Mouse (Mus musculus): ENCODE measurements around the gene Igflr1.

Gene Igflr1

GRCm38 (mm10) chr7:30564970-30565571 is at the start of gene Igflr1:
Igflr1 (plus strand) TSS chr7:30565427.
- DNase-seq (ENCODE audit: low read depth, low spot score) = no peak

GRCm38 (mm10) chr7:30518325-30518724 is 46.9 kb upstream of the Igflr1 start:
- peak; percentile 17 for DNase-seq (ENCODE audit: low read depth, low spot score)

DNA sequence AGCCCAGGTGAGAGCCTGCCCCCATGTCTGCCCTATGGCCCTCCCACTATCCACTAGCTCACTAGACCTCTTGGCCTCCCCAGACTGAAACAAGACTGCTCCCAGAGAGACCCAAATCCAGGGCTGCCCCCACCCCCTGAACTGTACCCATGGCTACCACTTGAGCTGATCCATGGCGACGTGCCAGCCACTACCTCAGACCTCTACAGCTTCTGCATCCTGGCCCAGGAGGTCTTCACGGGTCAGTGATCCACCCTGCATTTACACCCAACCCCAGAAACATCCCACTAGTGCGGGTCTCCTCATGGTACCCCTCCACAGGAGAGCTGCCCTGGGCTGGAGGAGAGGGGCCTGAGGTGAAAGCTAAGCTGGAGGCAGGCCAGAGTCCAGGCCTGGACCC is 44.8 kb upstream of the Igflr1 start:
- no peak for DNase-seq (ENCODE audit: low read depth, low spot score)

GRCm38 (mm10) chr7:30520856-30521255 is 44.4 kb upstream of the Igflr1 start:
- DNase-seq (ENCODE audit: low read depth, low spot score) = no peak

DNA sequence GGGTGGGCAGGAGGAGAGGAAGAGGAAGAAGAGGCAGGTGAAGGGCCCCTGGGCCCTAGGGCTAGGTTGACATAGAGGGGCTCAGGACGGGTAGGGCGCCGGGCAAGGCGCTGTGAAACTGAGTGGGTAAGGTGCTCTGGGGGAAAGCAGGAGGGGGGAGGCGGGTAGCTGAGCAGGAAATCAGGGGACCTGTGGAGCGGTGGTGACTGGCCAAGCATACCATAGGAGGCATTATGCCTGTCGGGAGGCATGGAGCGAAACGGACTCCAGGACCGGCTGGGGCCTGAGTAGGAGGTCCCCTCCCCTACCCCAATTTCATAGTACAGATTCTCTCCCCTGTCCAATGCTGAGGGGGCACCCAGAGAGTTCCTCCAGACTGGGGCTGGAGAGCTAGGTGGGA is 42.4 kb upstream of the Igflr1 start:
- no peak for DNase-seq (ENCODE audit: low read depth, low spot score)

DNA sequence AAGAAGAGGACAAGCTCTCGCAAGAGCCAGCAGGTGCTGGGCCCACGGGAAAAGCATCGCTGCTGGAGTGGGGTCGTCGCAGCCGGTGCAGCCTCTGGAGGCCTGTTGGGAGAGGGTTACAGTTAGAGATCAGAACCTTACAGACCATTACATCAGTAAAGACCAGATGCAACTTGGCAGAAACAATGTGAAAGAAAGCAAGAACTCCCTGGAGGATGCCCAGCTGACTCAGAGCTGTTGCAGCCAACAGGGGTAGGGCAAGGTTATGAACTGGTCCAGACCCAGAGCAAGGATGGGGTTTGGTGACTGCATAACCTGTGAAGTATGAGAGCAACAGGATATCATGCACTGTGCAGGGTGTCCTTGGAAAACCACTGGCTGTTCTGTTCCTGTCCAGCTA is 40.7 kb upstream of the Igflr1 start:
- DNase-seq (ENCODE audit: low read depth, low spot score) = no peak

DNA sequence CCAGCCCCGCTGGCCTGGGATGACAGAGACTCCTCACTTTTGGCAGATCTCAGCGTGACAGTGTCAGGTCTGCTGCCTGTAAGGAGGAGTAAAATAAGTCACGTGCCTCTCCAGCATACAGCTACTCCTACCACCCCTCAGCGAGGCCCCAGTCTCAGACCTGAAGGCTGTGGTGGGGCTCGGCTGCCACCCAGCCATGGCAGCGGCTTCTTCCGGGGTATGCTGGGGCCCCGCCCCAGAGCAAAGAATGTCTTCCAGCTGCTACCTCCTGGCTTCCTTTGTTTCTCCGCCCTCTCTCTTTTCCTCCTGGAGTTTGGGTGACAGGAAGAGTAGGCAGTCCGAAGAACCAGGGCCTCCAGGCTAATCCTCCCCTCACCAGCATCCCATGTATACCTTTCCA is 39.3 kb upstream of the Igflr1 start:
- DNase-seq (ENCODE audit: low read depth, low spot score) = no peak

- no peak for DNase-seq (ENCODE audit: low read depth, low spot score)
These were observed 38.8 kb upstream of the Igflr1 start for GRCm38 (mm10) chr7:30526399-30526798.

DNA sequence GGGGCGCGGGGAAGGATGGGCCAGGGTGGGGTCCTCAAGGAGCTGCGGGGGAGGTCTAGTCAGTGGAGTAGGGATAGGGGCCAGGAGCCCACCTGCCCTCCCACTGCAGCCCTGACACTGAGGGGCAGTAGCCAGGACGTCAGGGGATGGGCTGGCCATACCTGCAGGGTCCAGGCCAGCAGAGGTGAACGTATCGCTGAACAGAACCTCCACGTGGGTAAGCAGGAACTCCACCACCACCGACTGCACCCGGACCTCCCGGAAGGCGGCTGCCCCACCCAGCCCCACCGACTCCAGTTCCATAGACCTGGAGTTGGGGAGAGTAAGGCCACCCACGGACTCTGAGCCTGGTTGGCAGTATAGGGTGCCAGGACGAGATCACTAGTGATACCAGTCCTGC is 38.2 kb upstream of the Igflr1 start:
- DNase-seq (ENCODE audit: low read depth, low spot score) = no peak

GRCm38 (mm10) chr7:30531291-30531815 is 33.9 kb upstream of the Igflr1 start:
- no peak for DNase-seq (ENCODE audit: low read depth, low spot score)

DNA sequence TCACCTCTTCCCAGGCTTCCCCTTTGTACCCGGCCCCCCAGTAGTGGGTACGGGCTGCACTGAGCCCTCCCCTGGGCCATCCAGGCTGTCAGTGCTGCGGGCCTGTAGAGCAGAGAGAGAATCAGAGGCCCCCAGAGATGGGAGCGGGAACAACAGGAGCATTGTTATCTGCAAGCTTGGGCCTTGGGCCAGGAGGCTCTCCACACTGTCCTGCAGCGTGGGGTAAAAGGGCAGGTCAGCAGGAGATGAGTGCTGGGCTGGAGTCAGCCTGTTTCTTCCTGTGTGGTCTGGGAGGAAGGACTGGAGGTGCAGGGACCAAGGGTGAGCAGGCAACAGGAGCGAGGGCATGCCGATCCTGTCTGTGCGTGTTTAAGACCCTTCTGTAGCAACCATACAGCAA is 32.3 kb upstream of the Igflr1 start:
- DNase-seq (ENCODE audit: low read depth, low spot score) = no peak

DNA sequence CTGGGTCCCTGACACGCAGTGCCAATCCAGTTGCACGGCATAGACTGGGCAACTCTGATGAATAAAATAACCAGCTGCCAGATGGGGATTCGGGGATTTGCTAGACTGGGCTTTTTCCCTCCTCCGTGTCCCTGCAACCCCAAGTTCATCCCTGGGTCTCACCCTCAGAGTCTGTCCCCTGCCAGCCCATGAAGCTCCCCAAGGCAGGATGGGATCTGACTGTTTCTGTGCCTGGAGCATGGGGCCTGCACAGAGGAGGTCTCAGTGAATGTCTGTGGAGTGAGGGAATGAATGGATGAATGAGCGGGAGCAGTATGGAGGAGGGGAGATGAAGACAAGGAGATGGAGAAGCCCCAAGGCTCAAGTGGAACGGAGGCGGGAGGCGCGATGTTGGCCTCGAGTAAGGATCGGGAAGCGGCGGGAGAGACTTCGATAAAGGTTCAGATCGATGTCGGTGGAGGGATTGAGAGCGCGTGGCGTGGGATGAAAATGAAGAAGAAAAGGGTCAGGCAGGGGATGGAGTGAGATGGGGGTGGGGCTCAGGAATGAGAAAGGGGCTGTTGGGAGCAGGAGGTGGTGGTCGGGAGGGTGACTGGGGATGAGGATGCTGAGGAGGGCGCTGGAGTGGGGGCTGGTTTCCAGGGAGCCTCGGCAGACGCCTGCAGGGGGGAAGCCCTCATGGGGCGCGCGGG is 31.1 kb upstream of the Igflr1 start:
- DNase-seq (ENCODE audit: low read depth, low spot score) = no peak

GRCm38 (mm10) chr7:30534633-30535577 is 30.3 kb upstream of the Igflr1 start, which contains the start of gene Arhgap33:
Arhgap33 (minus strand) TSS chr7:30535060.
- DNase-seq (ENCODE audit: low read depth, low spot score) = peak; percentile 99

GRCm38 (mm10) chr7:30540572-30540971 is 24.7 kb upstream of the Igflr1 start:
- no peak for DNase-seq (ENCODE audit: low read depth, low spot score)

GRCm38 (mm10) chr7:30544327-30544726 is 20.9 kb upstream of the Igflr1 start:
- no peak for DNase-seq (ENCODE audit: low read depth, low spot score)

DNA sequence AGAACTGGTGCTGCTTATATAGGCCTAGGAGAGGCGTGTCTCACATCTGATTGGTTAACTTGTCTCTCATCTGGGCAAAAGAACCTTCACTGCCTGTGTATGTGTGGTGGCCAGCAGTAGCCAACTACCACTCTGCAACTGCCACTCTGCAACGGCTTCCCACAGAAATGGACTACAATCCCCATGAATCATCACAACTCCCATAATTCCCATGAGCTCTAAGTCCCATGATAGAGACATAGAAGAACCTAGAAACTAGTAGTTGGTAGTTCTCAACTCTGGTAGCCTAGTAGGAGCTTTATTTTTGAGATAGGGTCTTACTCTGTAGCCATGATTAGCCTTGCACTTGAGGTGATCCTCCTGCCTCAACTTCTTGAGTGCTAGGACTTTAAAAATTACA is 15.3 kb upstream of the Igflr1 start:
- no peak for DNase-seq (ENCODE audit: low read depth, low spot score)

- DNase-seq (ENCODE audit: low read depth, low spot score) = no peak
These were observed 14.6 kb upstream of the Igflr1 start for GRCm38 (mm10) chr7:30550603-30551002.

GRCm38 (mm10) chr7:30551445-30552101 is 13.7 kb upstream of the Igflr1 start:
- DNase-seq (ENCODE audit: low read depth, low spot score) = no peak

- peak; percentile 99 for DNase-seq (ENCODE audit: low read depth, low spot score)
These were observed 12.9 kb upstream of the Igflr1 start, which contains the start of the genes Hspb6 and Proser3 for GRCm38 (mm10) chr7:30552102-30553020. Hspb6 (plus strand) TSS chr7:30552178. Proser3 (minus strand) TSS chr7:30552299.

DNA sequence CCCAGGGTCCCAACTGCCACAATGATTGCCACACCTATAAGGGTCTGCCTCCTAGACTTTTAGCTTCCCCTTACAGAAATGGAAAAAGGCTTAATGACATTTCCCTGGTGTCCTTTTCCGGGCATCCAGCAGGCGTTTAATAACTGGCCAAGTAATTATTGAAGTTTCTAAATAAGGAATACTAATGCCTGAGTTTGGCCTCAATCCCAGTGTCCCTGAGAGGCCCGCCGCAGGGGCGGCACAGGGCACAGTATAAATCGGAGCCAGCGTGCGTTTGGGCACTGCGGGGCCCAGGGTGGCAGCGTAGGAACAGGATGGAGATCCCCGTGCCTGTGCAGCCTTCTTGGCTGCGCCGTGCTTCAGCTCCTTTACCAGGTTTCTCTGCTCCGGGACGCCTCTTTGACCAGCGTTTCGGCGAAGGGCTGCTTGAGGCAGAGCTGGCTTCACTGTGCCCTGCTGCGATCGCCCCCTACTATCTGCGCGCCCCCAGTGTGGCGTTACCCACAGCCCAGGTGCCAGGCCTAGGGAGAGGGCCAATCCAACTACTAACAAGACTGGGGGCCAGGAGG is 12.1 kb upstream of the Igflr1 start:
- DNase-seq (ENCODE audit: low read depth, low spot score) = peak; percentile 39
